Mouse (Mus musculus): Measurements from ENCODE around the gene Defb28. TPM values are rescaled to one million over a fixed set of nuclear protein-coding genes. Genes with fewer than 3 reads are reported as not detected.

Gene Defb28
- not detected for total RNA-seq (2022)

DNA sequence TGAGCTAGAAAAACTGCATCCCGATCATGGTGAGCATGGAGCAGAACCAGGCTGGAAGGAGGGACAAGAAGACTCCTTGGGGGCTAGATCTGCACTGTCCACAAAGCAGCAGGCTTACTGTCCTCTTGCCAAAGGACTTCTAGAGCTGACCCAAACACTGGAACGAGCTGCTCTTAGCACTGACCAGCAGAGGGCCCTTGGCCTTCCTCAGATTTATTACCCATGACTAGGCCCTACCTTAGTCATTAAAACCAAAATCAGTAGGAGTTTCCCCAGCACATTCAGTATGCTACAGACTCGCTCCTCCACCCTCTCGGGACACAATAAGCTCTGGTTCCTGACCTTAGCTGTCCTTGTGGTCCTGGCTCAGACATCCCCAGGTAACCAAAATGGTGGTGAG is at the start of gene Defb28:
Gene Defb28 (plus strand): TSS at position 275 of the 400 bp plus-strand sequence.
- no peak for DNase-seq (ENCODE audit: low spot score in 2 of 2)

DNA sequence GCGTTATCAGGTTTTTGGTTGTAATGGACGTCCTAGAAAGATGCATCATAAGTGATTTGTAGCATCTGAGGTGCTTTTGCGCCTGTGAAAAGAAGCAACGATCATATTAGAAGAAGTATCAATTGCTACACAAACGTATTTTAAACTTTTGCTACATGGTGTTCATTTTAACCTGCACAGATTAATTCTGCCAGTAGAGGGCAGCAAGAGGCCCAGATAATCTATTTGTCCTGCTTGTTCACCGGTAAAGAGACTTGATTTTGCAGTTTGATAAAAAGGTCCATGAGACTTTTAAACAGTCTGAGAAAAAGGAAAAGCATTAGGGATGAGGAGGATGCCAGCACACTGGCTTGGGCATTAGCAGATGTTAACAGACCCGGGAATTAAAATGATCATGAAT is 47.1 kb upstream of the Defb28 start:
- DNase-seq (ENCODE audit: low spot score in 2 of 2) = peak in 1 of 2 experiments; percentile 64

DNA sequence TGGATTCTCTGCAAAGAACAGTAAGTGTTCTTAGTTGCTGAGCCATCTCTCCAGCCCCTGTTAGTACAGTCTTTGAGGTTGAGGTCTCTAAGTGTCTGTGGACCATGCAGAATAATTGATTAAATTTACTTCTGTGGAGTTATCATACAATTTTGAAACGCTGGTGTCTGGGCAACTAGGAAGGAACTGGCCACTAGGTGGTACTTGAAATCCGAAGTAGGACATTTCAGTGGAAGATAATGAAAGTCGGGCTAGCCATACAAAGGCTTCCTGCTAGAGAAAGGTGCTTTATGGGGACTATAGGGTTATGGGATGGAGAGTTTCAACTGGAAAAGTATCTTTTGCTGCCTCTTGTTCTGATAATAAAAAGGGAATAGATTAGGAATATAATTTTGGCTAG is 45.6 kb upstream of the Defb28 start:
- DNase-seq (ENCODE audit: low spot score in 2 of 2) = no peak

GRCm38 (mm10) chr2:152476763-152477162 is 41.3 kb upstream of the Defb28 start, which contains the start of gene Defb20:
Gene Defb20 (plus strand): TSS chr2:152477063.
- no peak for DNase-seq (ENCODE audit: low spot score in 2 of 2)

DNA sequence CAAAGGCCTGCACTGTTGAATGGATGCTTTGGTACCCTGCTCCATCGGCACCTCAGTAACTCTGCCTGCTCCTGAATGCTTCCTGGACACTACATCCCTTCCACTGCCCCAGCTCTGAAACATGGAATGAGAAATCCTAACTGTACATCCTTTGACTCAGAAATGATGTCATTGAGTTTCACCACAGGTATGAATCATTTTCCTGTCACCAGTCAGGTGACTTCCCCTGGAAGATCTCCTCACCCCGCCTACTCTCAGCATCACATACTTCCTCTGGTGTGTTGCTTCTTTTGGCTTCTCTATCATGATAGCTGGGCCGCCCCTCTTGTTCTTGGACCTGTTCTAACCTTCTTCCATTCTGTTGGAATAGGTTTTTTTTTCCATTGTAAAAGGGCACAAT is 37.2 kb upstream of the Defb28 start:
- DNase-seq (ENCODE audit: low spot score in 2 of 2) = no peak

GRCm38 (mm10) chr2:152481726-152482125 is 36.3 kb upstream of the Defb28 start:
- no peak for DNase-seq (ENCODE audit: low spot score in 2 of 2)

GRCm38 (mm10) chr2:152487024-152487423 is 31.0 kb upstream of the Defb28 start:
- no peak for DNase-seq (ENCODE audit: low spot score in 2 of 2)

DNA sequence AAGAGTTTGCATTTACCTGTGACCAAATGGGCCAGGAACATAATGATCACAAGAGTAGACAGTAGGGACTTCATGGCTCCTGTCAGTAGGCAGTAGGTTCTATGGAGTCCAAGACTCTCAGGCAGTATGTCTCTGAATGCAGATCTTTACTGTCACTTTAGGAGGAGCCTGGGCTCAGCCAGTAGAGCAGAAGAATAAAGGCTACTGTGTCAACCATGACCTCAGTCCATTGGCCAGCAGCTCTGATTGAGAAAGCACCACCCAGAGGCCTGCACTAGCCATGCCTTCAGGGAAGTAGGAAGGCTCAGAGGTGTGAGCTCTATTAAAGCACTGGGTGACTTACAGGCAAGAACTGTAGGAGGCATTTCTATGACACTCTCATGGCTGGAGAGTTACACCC is 28.0 kb upstream of the Defb28 start, which contains the start of gene Defb22:
Gene Defb22 (minus strand): TSS at position 101 of the 400 bp plus-strand sequence.
- DNase-seq (ENCODE audit: low spot score in 2 of 2) = no peak

- no peak for DNase-seq (ENCODE audit: low spot score in 2 of 2)
Observed at GRCm38 (mm10) chr2:152493151-152493550, 24.9 kb upstream of the Defb28 start.

DNA sequence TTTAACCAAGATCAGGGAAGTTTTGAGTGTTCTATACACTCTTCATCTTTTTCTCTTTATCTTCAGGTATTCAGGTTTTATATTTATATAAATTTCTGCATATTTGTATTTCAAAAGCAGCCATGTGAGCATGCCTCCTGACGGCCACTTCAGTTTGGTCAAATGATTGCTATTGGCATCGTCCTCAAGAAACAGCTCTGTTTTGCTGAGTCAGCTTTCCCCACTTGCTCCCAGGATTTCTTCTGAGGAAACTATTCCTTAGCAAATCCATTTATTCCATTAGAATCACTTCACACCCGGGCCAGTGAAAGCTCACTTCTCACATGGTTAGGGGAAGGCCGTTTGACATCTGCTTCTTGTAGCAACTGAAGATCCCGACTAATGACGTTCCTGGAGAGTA is 20.0 kb upstream of the Defb28 start:
- DNase-seq (ENCODE audit: low spot score in 2 of 2) = no peak

DNA sequence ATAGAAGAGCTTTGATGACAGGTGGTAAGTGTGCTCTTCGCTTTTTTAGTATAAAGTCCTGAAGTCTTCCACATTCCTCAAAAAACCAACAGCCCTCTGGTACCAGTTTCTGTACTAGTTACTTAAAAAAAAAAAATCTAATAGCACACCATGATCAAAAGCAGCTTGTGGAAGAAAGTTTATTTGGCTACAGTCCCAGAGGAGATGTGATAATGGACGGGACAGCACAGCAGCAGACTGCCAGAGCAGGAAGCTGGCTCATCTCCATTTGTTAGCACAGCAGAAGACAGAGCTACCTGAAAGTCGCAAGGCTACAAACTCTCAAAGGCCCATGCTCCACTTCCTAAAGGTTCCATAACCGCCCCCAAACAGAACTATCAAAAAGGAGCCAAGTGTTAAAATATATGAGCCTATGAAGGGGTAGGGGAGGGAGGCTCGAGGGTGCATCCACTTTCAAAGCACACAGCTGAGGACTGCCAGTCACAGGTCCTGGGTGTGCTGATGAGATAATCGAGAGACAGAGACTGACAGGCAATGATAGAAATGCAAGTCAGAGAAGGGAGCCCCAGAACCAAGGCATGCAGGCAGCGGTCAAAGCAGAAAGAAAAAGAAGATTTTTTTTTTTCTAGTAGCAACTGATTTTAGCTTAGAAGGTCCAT is 17.7 kb upstream of the Defb28 start:
- no peak for DNase-seq (ENCODE audit: low spot score in 2 of 2)

- no peak for DNase-seq (ENCODE audit: low spot score in 2 of 2)
Observed at GRCm38 (mm10) chr2:152500863-152501229, 17.2 kb upstream of the Defb28 start.

GRCm38 (mm10) chr2:152503950-152504349 is 14.1 kb upstream of the Defb28 start:
- no peak for DNase-seq (ENCODE audit: low spot score in 2 of 2)

GRCm38 (mm10) chr2:152511592-152511991 is 6.5 kb upstream of the Defb28 start, which contains the start of gene Defb26:
Gene Defb26 (minus strand): TSS chr2:152511692.
- DNase-seq (ENCODE audit: low spot score in 2 of 2) = no peak

DNA sequence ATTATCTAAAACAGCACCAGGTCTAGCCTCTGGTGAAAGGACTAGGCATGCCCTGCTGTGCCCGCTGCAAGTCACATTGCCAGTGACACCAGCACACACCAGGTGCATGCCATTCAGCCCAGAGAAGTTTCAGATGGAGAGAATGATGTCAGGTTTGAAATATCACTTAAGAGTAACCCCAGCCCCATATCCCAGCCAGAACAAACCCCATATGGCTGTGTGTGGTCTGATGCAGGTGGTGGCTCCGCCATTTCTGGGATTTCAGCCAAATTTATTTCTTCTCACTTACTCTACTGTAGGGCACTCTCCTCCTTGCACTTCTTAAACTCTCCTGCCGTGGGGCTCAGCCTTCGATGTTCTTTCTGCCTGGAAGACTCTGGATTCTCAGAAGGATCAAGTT is 2.0 kb upstream of the Defb28 start:
- DNase-seq (ENCODE audit: low spot score in 2 of 2) = no peak

DNA sequence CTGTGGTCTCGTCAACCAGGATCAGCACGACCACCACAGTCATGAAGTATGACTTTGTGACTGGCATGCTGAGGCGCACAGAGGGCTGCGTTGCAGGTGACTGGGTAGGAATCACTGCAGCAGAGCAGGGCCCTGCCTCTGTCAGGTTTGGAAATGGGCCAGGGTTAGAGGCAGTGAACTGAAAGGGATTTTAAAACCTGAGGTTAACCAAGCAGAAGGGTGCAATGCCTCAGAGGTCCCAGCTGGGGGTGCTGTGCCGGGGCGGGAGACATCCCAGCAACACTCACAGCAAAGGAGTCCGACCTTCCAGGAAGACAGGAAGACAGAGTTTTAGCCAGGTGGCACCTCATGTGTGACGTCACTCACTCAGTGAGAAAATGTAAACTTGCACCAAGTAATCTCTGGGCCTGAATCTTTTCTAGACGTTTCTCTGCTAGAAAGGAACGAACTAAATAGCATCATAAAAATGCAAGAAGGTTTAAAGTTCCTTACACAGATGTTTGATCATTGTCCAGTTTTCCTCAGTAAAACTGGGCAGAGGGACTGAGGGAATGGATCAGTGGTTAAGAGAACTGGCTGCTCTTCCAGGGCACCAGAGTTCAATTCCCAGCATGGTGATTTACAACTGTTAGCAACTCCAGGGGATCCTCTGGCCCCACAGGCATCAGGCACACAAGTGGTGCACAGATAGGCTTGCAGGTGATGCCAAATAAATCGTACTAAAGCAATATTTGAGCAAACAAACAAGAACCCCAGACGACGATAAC is 22.1 kb downstream of the Defb28 start, which contains the start of gene Defb29:
Gene Defb29 (minus strand): TSS at position 155 of the 767 bp plus-strand sequence.
- DNase-seq (ENCODE audit: low spot score in 2 of 2) = no peak

GRCm38 (mm10) chr2:152541979-152542378 is 23.9 kb downstream of the Defb28 start:
- no peak for DNase-seq (ENCODE audit: low spot score in 2 of 2)

- DNase-seq (ENCODE audit: low spot score in 2 of 2) = no peak
Observed at GRCm38 (mm10) chr2:152542897-152543296, 24.8 kb downstream of the Defb28 start.

- no peak for DNase-seq (ENCODE audit: low spot score in 2 of 2)
Observed at GRCm38 (mm10) chr2:152543478-152543877, 25.4 kb downstream of the Defb28 start.

- DNase-seq (ENCODE audit: low spot score in 2 of 2) = peak; percentile 66 to 74
Observed at GRCm38 (mm10) chr2:152544691-152545090, 26.6 kb downstream of the Defb28 start.

- DNase-seq (ENCODE audit: low spot score in 2 of 2) = no peak
Observed at GRCm38 (mm10) chr2:152548124-152548523, 30.1 kb downstream of the Defb28 start.

DNA sequence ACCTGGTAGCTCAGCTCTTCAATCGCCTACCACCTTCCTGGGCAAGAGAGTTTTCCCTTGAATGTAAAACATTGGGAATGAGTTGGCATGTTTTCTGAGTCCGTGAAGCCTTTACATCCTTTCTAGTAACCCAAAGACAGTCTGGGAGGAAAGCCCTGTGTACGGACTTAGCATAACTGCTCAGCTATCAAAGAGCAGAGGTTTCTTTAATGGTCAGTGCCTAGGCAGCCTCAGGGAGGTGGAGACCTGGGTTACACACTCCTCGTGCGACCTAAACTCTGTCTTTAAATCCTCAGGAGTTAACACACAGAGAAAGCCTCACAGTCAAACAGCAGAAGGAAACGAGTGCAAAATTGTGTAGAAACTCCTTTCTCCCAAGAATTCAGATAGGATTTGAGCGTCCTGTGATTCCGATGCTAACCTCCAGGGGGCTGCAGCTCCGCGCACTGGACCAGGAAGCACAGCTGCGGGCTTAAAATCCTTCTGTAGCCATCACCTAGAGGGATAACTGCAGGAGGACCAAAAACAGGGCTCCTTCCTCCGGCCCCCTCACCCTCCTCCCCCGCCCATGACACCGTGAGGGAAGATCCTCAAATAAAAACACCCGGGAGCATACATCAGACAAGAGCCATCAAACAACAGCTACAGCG is 35.8 kb downstream of the Defb28 start:
- peak; percentile 22 to 54 for DNase-seq (ENCODE audit: low spot score in 2 of 2)

Measured in layer of hippocampus, adult 8-10 months (tissue).